Mouse (Mus musculus) embryo, embryonic 10 days (tissue): Measurements from ENCODE around the gene Auts2.

Experiments
- DNase-seq: peaks from one replicate; pipeline ENCODE4 v3.0.0-alpha.2; 2015; ENCODE audit warnings: low spot score

The Auts2 gene

DNA sequence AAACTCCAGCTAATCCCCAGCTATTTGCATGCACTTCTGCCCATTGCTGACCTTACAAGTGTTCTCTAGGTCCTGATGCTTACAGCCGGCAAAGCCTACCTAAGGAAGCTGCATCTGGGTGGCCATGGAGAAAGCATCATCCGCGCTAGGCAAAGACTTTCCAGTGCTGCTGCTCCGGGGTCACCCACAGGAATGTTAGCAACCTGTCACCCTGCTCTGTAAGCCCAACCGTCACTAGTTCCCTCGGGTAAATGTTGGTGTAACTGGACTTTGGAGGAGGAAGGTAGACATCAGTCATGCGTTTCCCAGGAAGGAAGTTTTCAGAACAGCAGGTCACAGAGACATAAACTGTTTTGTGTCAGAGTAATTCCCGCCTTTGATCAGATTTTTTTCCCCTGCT is 287.6 kb downstream of the Auts2 start:
- DNase-seq: no peak

DNA sequence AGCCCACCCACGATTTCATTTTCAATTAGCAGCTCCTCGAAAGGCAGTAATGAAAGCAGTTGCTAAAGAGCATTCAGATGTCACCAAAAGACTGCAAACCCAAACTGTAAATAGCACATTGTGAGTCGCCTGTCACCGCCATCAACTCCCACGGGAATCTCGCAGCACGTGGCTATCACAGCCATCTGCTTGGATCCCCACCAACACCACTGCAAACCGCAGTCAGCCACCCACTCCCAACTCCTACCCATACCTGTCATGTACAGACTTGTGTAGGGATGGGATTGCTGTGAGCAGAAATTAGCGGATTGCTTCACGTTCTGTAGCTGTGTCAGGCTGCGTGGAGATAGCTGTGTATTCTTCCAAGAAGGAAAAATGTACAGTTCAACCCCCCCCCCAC is 293.6 kb downstream of the Auts2 start:
- DNase-seq: no peak

DNA sequence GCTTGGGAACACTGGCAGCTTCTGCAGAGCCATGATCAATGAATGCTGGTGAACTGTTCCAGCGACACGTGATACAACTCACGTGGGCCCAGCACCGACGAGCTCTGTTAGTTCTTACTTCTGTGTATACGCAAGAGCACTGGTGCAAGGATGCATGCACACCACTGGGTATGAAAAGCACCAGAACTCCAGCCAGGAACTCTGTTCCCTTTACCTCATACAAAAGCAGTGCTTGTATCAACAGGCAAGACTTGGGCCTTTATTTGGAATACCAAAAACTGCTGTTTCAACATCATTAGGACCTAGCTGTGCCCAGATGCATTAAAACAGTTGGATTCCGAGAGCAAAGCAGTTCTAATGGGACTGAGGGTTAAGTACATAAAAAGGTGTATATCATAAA is 295.1 kb downstream of the Auts2 start:
- DNase-seq: no peak

DNA sequence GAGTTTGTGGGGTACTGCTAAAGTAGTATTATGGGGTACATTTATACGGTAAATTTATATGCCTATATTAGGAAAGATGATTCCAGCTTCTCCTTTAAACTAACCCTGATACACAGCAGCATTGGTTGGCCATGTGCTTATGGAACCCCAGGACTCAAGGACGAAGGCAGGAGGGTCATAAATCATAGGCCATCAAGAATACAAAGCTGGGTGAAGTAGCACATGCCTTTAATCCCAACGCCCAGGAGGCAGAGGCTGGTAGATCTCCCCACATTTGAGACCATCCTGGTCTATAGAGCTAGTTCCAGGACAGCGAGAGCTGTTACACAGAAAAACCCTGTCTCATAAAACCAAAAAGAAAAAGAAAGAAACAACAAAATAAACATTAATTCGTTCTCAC is 307.7 kb downstream of the Auts2 start:
- no peak for DNase-seq

DNA sequence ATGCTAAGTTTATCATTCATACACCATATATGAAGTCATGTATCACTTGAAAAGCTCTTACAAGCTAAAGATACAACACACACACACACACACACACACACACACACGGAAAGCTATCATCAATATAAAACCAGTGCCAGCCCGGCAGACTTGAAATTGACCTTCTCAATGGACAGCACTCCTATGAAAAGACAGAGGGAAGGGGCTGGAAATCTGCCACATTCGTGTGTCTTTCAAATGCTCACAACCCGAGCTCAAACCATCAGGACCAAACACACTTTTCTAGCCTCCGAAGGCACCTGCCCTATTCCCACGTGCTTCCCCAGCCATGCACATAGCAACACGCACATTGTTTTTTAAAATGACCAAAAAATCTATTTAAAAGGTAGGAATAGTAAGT is 308.7 kb downstream of the Auts2 start:
- DNase-seq: no peak

GRCm38 (mm10) chr5:132231280-132232047 is 311.7 kb downstream of the Auts2 start:
- DNase-seq: peak; percentile 82

- DNase-seq: peak; percentile 68
These were observed 313.3 kb downstream of the Auts2 start for GRCm38 (mm10) chr5:132229644-132230357.

DNA sequence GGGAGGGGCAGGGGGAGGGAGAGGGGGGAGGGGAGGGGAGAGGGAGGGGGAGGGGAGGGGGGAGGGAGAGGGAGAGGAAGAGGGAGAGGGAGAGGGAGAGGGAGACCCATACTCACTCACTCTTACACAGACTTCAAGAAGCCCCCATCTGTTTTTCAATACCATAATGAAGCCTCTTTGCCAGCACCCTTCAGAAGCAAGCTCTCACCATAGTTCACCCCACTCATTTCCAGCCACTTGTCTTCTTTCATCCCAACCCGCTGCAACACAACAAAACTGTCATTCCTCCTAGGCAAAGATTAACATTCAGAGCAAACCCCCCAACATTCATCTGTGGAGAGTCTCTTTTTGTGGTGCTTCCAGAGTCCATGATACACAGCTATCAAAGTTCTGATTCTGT is 314.1 kb downstream of the Auts2 start:
- DNase-seq: no peak

DNA sequence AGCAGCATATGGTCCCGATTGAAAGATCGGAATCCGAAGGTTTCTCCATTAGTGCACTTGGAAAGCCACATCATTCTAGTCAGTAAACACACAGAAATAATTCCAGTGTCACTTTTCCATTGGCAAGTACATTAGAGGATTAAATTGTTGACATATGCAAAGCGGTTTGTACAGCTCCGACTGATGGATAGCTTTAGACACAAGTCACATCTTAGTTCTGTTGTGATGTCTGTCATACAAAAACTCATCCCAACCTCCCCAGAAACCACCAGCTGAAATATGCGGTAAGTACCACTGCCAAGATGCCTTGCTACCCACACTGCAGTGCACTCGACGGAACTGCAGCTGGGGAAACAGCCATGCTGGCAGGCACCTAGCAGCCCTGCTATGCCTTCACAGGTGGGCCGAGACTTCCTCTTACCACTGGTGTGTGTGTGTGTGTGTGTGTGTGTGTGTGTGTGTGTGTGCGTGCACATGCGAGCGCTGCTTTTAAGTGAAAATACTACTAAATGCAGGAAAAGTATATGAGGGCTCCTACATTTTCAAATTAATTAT is 322.7 kb downstream of the Auts2 start:
- DNase-seq: no peak

GRCm38 (mm10) chr5:132216143-132216542 is 327.0 kb downstream of the Auts2 start:
- DNase-seq: no peak

DNA sequence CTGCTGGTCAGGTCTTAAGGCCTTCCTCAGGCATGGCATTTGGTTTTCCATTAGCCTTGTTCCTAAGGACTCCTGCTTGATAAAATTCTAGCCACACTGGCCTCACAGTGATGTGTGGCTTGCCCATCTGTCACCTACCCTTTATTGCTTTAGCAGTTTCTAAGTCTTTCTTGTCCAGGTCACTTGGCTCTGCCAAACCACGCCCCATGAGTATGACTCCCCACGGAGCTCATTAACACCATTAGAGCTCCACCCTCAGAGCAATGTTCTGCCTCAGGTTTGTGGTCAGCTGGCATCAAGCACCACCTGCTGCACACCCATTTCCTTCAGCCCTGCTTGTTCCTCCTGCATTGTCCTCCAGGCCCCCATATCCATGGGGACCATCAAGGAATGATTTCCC is 330.7 kb downstream of the Auts2 start:
- DNase-seq: no peak

GRCm38 (mm10) chr5:132209694-132210093 is 333.4 kb downstream of the Auts2 start:
- DNase-seq: no peak

- DNase-seq: no peak
These were observed 336.9 kb downstream of the Auts2 start for GRCm38 (mm10) chr5:132206220-132206619.

- no peak for DNase-seq
These were observed 339.3 kb downstream of the Auts2 start for GRCm38 (mm10) chr5:132203846-132204245.

DNA sequence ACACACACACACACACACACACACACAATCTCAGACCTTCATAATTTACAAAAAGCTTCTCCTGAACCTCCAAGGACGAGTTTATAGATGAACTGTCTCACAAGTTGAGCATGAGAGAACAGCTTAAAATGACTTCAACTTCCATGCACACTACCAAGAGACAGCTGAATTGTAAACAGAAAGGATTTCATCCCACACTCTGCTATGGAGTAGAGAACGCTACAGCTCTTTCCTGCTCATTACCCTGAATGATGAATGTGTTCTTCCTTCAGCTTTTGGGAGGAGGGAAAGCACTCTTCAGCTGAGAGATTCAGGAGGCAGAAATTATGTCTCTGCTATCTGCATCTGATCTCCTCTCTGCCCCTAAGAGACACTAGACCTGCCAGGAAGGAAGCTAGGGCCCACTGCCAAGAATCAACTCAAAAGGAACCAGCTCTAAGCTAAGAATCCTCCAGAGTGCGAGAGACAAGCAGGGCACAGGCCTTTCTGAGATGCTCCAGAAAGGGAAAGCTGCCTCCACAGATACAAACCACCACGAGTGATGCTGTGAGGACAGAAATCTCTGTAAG is 342.0 kb downstream of the Auts2 start:
- no peak for DNase-seq

DNA sequence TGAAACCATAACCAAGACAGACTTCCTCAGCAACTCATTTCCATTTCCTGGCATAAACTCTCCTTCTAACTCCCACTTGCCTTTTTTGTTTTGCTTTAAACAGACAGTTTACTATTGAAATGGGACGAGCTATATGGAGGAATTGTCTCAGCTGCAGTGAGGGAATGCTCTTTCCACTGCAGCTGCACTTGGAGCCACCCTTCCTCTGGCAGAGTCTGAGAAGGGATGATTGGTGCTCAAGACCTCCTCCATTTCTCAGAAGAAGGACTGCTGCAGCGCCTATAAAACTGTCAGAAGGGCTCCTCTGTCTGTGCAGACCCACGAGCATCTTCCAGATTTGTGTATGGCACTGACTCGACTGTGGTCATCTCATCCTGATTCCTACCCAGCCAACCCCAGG is 342.5 kb downstream of the Auts2 start:
- no peak for DNase-seq

DNA sequence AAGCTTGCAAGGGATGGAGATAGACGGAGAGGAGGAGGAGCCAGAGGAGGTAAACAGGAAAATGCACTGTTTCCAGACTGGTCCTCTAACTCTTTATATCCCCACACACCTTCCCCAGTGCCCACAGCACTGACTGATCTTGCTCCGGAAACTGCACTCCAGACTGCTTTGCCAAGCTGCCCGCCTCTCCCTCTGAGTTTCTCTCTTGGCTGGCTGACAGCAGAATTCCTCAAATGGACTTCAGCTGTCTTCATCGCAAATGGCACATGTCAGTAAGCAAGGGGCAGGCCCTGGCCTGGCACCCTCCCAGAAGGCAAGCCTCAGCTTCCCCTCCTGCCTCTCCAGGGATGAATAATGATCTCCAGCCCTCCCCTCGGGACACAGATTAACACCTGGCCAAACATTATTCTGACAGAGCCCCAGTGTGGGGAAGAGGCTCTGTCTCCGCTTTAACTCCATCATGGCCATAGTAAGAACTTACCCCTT is 348.1 kb downstream of the Auts2 start:
- DNase-seq: peak; percentile 29

- DNase-seq: no peak
These were observed 353.0 kb downstream of the Auts2 start for GRCm38 (mm10) chr5:132190190-132190589.

- DNase-seq: peak; percentile 55
These were observed 356.5 kb downstream of the Auts2 start for GRCm38 (mm10) chr5:132186659-132187058.

GRCm38 (mm10) chr5:132186221-132186620 is 356.9 kb downstream of the Auts2 start:
- peak; percentile 60 for DNase-seq

DNA sequence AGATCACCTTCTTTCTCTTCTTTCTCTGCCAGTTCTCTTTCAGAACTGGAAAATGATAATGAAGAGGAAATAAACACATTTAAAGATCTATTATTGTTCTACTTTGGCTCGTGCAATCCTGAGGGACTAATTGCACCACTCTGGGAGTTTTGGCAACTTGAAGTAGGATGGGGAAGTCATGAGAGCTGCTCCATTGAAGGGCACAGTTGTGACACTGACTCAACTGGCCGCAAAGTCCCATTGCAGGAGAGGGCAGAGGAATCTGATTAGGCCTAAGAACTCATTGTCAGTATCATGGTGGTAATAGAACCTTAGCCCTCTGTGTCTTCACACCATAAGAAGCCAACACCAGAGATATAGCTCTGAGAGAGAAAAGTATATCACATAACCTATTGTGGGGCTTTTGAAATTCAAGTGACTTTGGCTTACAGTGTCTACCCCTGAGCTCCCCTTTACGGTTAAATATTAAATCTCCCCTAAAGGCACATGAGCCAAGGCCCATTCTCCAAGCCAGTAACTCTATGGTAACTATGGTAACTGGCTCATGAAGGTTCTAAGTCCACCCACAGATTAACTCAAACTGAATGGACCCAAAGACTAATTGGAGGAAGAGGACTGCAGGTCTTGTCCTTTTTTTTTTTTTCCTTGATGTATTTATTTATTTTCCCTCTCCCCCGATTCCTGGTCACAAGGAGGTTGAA is 358.6 kb downstream of the Auts2 start:
- no peak for DNase-seq

GRCm38 (mm10) chr5:132182077-132182476 is 361.1 kb downstream of the Auts2 start:
- no peak for DNase-seq
